Mouse (Mus musculus) midbrain, embryonic 11.5 days (tissue): ENCODE data around the gene 9530053A07Rik. TPM values are rescaled to one million over a fixed set of nuclear protein-coding genes. Genes with fewer than 3 reads are reported as not detected.

ENCODE experiments used
- ATAC-seq: fragments of 200-750 bp; cut with Nextera tagmentation; 2 replicates; pipeline ENCODE4 v1.8.0; 2017; ENCODE audit warnings: moderate TSS enrichment, moderate library complexity; ENCODE audit not compliant: low FRiP score
- DNase-seq: peaks from one replicate; pipeline ENCODE4 v3.0.0; 2015; ENCODE audit warnings: low spot score; ENCODE audit errors: missing footprints
- H3K27ac ChIP-seq: fragments of 300-500 bp; sonication (generic); 2 replicates; pipeline ENCODE4 v1.5.1; 2014; ENCODE audit warnings: low read depth, low read length
- H3K27me3 ChIP-seq: fragments of 300-500 bp; sonication (generic); 2 replicates; pipeline ENCODE4 v1.6.1; 2014; ENCODE audit warnings: mild to moderate bottlenecking, low read length, moderate library complexity, mixed read lengths; ENCODE audit not compliant: control insufficient read depth, insufficient read depth
- H3K36me3 ChIP-seq: fragments of 300-500 bp; sonication (generic); 2 replicates; pipeline ENCODE4 v1.6.1; 2014; ENCODE audit warnings: mild to moderate bottlenecking, low read length, moderate library complexity, mixed read lengths; ENCODE audit not compliant: control insufficient read depth, insufficient read depth
- H3K4me1 ChIP-seq: fragments of 300-500 bp; sonication (generic); 2 replicates; pipeline ENCODE4 v1.6.1; 2014; ENCODE audit warnings: low read length; ENCODE audit not compliant: control insufficient read depth, insufficient read depth
- H3K4me2 ChIP-seq: fragments of 300-500 bp; sonication (generic); 2 replicates; pipeline ENCODE4 v1.6.1; 2014; ENCODE audit warnings: mild to moderate bottlenecking, moderate library complexity
- H3K4me3 ChIP-seq: fragments of 300-500 bp; sonication (generic); 2 replicates; pipeline ENCODE4 v1.5.1; 2014; ENCODE audit warnings: low read depth, low read length
- H3K9ac ChIP-seq: fragments of 300-500 bp; sonication (generic); 2 replicates; pipeline ENCODE4 v1.6.1; 2014; ENCODE audit warnings: low read length
- H3K9me3 ChIP-seq: fragments of 300-500 bp; sonication (generic); 2 replicates; pipeline ENCODE4 v1.6.1; 2016; ENCODE audit warnings: low read length; ENCODE audit not compliant: control insufficient read depth
- WGBS: fragments of 180-500 bp; shearing (Covaris S2); extraction: QIAGEN DNeasy Blood & Tissue Kit; methylation state at CpG from one replicate; pipeline ENCODE4 v1.1.7; 2014; 5-methylcytosine and 5-hydroxymethylcytosine counted together
- polyA plus RNA-seq: library from polyadenylated mRNA; unstranded; fragments of >200 nt; fragmentation: Nextera tagmentation; extraction: Ambion mirVana; gene quantifications from 2 replicates; pipeline ENCODE4 v1.2.1, GENCODE M21; 2014

Gene 9530053A07Rik
- polyA plus RNA-seq, 1 experiment from 2014 or later, result 0.08 TPM

DNA sequence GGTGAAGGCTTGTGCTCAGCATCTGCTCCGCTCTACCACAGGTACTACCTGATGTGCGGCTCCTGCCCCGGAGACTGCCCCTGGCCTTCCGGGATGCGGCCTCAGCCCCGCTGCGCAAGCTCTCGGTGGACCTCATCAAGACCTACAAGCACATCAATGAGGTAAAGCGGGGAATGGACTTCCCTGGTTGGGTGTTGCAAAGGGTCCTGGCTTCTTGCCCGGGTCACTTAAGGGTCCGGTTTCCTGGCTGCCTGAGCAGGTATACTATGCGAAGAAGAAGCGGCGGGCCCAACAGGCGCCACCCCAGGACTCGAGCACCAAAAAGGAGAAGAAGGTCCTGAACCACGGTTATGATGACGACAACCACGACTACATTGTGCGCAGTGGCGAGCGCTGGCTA lies 53.1 kb downstream of the 9530053A07Rik start:
- H3K9me3 ChIP-seq, result no peaks in the 10 kb centered on the region
- DNase-seq (no peak), ATAC-seq (no peak)
- no peaks in the 10 kb centered on the region for H3K27me3 ChIP-seq
- no peak overlapping the region for H3K9ac ChIP-seq
- no peak overlapping the region for H3K4me2 ChIP-seq
- 93% methylated on average over 22 of the region's 22 CpGs for WGBS
- H3K36me3 ChIP-seq, result peaks cover 51% of the 10 kb centered on the region
- no peak overlapping the region for H3K27ac ChIP-seq
- H3K4me3 ChIP-seq, result no peak overlapping the region
- H3K4me1 ChIP-seq, result peaks cover 10% of the 10 kb centered on the region

- Histone ChIP-seq H3K4me1 (peaks cover 4% of the 10 kb centered on the region), H3K36me3 (peaks cover 64% of the 10 kb centered on the region), H3K27me3 (no peaks in the 10 kb centered on the region), H3K9me3 (no peaks in the 10 kb centered on the region), H3K4me3 (no peak overlapping the region), H3K27ac (no peak overlapping the region), H3K4me2 (no peak overlapping the region), H3K9ac (no peak overlapping the region)
- ATAC-seq (0 out of 2 replicates have a peak, but pooled peaks have one; percentile 30), DNase-seq (no peak)
- 92% methylated on average over 14 of the region's 14 CpGs for WGBS
These were observed 56.6 kb downstream of the 9530053A07Rik start for GRCm38 (mm10) chr7:28185884-28186283.

GRCm38 (mm10) chr7:28186631-28187030 lies 57.4 kb downstream of the 9530053A07Rik start:
- Histone ChIP-seq H3K9me3 (no peaks in the 10 kb centered on the region), H3K36me3 (peaks cover 68% of the 10 kb centered on the region), H3K4me2 (no peak overlapping the region), H3K4me3 (no peak overlapping the region), H3K27me3 (no peaks in the 10 kb centered on the region), H3K4me1 (no peaks in the 10 kb centered on the region), H3K27ac (no peak overlapping the region), H3K9ac (no peak overlapping the region)
- WGBS, result 90% methylated on average over 6 of the region's 8 CpGs
- DNase-seq (no peak), ATAC-seq (no peak)

DNA sequence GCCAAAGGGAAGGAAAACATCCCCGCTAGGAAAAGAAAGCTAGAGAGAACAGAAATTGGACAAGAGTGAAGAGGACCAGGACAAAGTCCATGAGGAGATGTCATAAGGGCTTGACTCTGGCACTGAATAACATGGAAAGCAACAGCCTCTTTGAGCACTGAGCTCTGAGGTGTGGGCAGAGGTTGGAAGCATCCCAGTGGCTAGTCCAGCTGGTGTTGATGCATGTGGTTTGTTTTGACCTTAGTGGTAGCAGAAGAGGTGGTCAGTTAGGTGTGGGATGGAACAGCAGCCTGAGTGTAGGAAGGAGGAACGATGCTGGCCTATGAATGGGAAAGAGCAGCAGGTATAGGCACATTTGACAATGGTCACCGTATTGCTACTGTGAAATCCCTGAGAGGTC lies 62.2 kb downstream of the 9530053A07Rik start:
- no peak overlapping the region for H3K27ac ChIP-seq
- no peaks in the 10 kb centered on the region for H3K9me3 ChIP-seq
- WGBS, result 96% methylated on average over 3 of the region's 3 CpGs
- peaks cover 25% of the 10 kb centered on the region for H3K36me3 ChIP-seq
- H3K27me3 ChIP-seq, result no peaks in the 10 kb centered on the region
- H3K4me1 ChIP-seq, result no peaks in the 10 kb centered on the region
- no peak for ATAC-seq
- no peak overlapping the region for H3K4me2 ChIP-seq
- peak; percentile 73 for DNase-seq
- H3K4me3 ChIP-seq, result no peak overlapping the region
- no peak overlapping the region for H3K9ac ChIP-seq

DNA sequence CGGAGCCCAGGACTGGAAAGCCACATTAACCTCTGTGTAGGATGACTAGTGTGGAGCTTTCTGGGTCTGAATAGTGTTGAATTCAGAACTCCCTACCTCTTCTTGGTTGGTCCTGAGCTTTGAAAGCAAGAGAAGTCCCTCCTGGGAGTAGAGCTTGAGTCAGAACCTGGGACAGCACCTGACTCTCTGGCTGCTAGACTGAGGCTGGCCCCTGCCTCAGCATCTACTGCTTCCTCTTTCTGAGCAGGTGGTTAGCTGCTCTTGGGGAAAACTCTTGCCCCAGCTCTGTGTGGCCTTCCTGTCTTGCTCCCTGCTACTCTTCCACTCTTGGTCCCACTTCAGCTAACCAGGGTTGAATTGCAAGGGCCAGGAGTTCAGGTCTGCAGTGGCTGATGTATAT lies 62.6 kb downstream of the 9530053A07Rik start:
- Histone ChIP-seq H3K4me2 (no peak overlapping the region), H3K36me3 (peaks cover 21% of the 10 kb centered on the region), H3K4me1 (no peaks in the 10 kb centered on the region), H3K27ac (no peak overlapping the region), H3K4me3 (no peak overlapping the region), H3K9ac (no peak overlapping the region), H3K9me3 (no peaks in the 10 kb centered on the region), H3K27me3 (no peaks in the 10 kb centered on the region)
- ATAC-seq (no peak), DNase-seq (no peak)
- WGBS, result 100% methylated on average over 1 of the region's 1 CpGs

DNA sequence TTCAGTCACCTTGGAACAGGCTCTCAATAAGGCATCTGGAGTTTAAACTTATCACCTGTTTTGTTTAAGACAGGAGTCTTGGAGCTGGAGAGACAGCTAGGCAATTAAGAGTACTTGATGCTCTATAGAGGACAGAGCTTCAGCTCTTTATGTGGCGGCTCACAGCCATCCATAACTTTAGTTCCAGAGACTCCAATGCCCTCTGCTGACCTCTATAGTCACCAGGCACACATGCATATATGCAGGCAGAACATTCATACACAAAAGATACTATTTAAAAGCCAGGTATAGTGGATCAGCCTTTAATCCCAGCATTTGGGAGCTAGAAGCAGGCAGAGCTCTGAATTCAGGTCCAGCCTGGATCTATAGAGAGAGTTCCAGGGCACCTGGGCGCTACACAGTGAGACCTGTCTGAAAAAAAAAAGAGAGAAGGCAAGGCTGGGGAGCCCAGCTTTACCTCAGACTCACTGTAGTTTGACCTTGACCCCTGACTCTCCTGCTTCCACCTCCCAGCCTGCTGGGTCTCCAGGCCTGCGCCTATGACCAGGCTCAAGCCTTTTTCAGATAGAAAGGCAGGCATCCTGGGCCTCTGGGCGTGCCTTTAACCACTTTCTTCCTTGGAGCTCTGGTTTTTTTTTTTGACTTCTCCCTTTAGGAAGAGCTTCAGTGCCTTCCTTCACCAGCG lies 66.3 kb downstream of the 9530053A07Rik start:
- ATAC-seq (no peak), DNase-seq (no peak)
- Histone ChIP-seq H3K4me2 (no peak overlapping the region), H3K4me1 (no peaks in the 10 kb centered on the region), H3K9me3 (no peaks in the 10 kb centered on the region), H3K27me3 (no peaks in the 10 kb centered on the region), H3K9ac (no peak overlapping the region), H3K36me3 (peaks cover 5% of the 10 kb centered on the region), H3K27ac (no peak overlapping the region), H3K4me3 (no peak overlapping the region)
- WGBS, result 87% methylated on average over 5 of the region's 5 CpGs

DNA sequence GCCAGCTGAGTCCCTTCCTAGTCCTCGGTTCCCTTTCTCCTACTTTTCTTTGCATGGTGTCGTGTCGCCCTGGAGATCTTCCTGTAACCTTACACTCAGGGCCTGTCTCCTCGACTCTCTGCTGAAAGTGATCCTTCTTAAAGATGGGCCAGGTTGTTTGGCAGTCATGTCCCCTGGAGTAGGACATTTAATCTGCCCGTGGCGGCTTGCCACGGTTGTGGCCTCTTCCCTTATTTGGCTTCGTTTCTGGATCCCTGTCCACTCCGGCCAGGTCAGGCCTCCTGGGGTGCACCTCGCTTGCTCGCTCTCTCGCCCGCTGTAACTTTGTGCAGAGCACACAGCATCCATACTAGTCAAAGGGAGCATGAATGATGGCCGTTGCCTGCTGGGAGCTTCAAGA lies 67.3 kb downstream of the 9530053A07Rik start:
- WGBS, result 84% methylated on average over 14 of the region's 14 CpGs
- Histone ChIP-seq H3K27me3 (no peaks in the 10 kb centered on the region), H3K4me1 (no peaks in the 10 kb centered on the region), H3K4me2 (no peak overlapping the region), H3K4me3 (no peak overlapping the region), H3K36me3 (no peaks in the 10 kb centered on the region; the same call in 1 of the 2 replicates), H3K27ac (no peak overlapping the region), H3K9ac (no peak overlapping the region), H3K9me3 (no peaks in the 10 kb centered on the region)
- peak; percentile 69 for DNase-seq
- ATAC-seq, result no peak

DNA sequence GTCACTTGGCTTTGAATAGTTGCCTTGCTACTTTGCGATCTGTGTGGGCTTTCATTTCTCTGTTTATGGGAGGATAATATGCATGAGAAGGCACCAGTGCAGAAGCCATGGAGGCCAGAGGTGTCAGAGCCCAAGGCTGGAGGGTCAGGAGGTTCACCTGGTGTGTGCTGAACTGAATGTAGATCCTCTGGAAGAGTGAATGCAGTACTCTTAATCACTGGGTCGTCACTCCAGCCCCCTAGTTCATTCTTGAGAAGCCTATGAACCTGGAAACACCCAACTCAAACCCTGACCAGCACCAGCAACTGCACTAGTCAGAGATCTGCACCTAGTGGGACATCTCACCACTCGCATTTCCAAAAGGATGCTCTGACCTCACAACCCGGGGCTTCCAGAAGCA lies 69.8 kb downstream of the 9530053A07Rik start:
- DNase-seq, result peak; percentile 75
- Histone ChIP-seq H3K4me2 (no peak overlapping the region), H3K4me3 (no peak overlapping the region), H3K27me3 (no peaks in the 10 kb centered on the region), H3K36me3 (no peaks in the 10 kb centered on the region; the same call in 1 of the 2 replicates), H3K4me1 (no peaks in the 10 kb centered on the region), H3K9me3 (no peaks in the 10 kb centered on the region), H3K9ac (no peak overlapping the region), H3K27ac (no peak overlapping the region)
- no peak for ATAC-seq
- WGBS, result 67% methylated on average over 4 of the region's 4 CpGs

- Histone ChIP-seq H3K9me3 (no peaks in the 10 kb centered on the region), H3K27ac (no peak overlapping the region), H3K27me3 (no peaks in the 10 kb centered on the region), H3K36me3 (no peaks in the 10 kb centered on the region), H3K9ac (no peak overlapping the region), H3K4me3 (no peak overlapping the region), H3K4me2 (no peak overlapping the region), H3K4me1 (no peaks in the 10 kb centered on the region)
- no peak for ATAC-seq
- DNase-seq, result peak; percentile 73
- WGBS, result 65% methylated on average over 18 of the region's 19 CpGs
These were observed 74.2 kb downstream of the 9530053A07Rik start for GRCm38 (mm10) chr7:28203207-28204108.
